Comparison of ENCODE assay signal across 9 mouse cellular contexts in the genomic region with DNA sequence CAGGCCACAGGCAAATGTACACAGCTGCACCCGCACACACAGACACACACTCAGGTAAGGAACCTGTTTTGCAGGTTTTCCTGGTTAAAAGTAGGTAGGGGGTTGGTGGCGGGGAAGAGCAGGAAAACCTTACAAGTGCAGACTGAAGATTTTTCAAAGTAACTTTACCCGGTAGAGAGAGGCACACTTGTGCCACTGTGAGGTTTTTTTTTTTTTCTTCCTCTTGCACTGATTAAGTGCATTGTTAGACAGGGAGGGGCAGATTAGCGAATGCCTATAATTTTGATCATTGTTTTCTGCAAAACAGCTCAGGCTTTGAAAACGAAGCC.
A peak's percentile ranks its signal among the peaks of the same experiment; 100 is the strongest.
DNase-seq lines count a peak whose midpoint lies in the region; ATAC-seq and TF ChIP-seq lines count a peak whose summit lies in the region.
"Had no signal": no experiment of that assay in that cellular context is flagged by ENCODE, and none has a peak within 500 bp of the region (broad histone marks: within the 10 kb centered on the region; RNA-seq: fewer than 3 reads in every experiment).

No protein-coding gene starts in this region.

- 22% methylated on average over 5 of the region's 5 CpGs for WGBS in heart, postnatal 0 days
- WGBS in limb, embryonic 14.5 days: 10% methylated on average over 5 of the region's 5 CpGs
- whole genome bisulfite sequencing in neural tube, embryonic 13.5 days: 12% methylated on average over 5 of the region's 5 CpGs

- no peak for ATAC-seq in heart, postnatal 0 days (ENCODE audit: insufficient read depth, low read depth)
- no peak for ATAC-seq in limb, embryonic 14.5 days (ENCODE audit: low FRiP score, low read depth)
- ATAC-seq in neural tube, embryonic 13.5 days (ENCODE audit: low read depth): no peak

- no peaks in the 10 kb centered on the region for H3K36me3 ChIP-seq in heart, postnatal 0 days (replicated peaks; ENCODE audit: control insufficient read depth, insufficient read depth, low read length)
- H3K36me3 ChIP-seq in limb, embryonic 14.5 days (ENCODE audit: control insufficient read depth, insufficient read depth, low read length): no peaks in the 10 kb centered on the region
- no peaks in the 10 kb centered on the region for H3K36me3 ChIP-seq in neural tube, embryonic 13.5 days
- H3K36me3 ChIP-seq: G1E had no signal

- H3K9ac ChIP-seq in heart, postnatal 0 days (replicated peaks; ENCODE audit: low read depth, low read length): no peak overlapping the region
- no peak overlapping the region for H3K9ac ChIP-seq in limb, embryonic 14.5 days (ENCODE audit: low read depth, low read length, severe bottlenecking)
- no peak overlapping the region for H3K9ac ChIP-seq in neural tube, embryonic 13.5 days

- no peak for DNase-seq in heart, postnatal 0 days (ENCODE audit: low spot score)
- DNase-seq in heart, adult 18-20 months: no peak
- peak; percentile 68 for DNase-seq in gonadal fat pad, adult 2 months (ENCODE audit: low read depth)
- DNase-seq in limb, embryonic 14.5 days (ENCODE audit: low spot score): peak; percentile 33
- DNase-seq in layer of hippocampus, adult 18-20 months (ENCODE audit: low spot score in 2 of 2): no peak
- no peak for DNase-seq in right cerebral cortex, postnatal 10 days (ENCODE audit: low spot score in 2 of 2)
- no peak for DNase-seq in left cerebral cortex, adult 2 months (ENCODE audit: extremely low spot score in 1 of 2, low spot score in 2 of 2)

- H3K4me1 ChIP-seq in heart, postnatal 0 days (ENCODE audit: control insufficient read depth, insufficient read depth): peaks cover 7% of the 10 kb centered on the region
- H3K4me1 ChIP-seq in limb, embryonic 14.5 days (ENCODE audit: control insufficient read depth, insufficient read depth, low read length): peaks cover 14% of the 10 kb centered on the region
- peaks cover 19% of the 10 kb centered on the region for H3K4me1 ChIP-seq in neural tube, embryonic 13.5 days (replicated peaks)

- peak overlapping the region; percentile 50 for H3K4me2 ChIP-seq in heart, postnatal 0 days (ENCODE audit: low read depth, low read length)
- H3K4me2 ChIP-seq in limb, embryonic 14.5 days (replicated peaks; ENCODE audit: low read depth, low read length, severe bottlenecking): peak overlapping the region; percentile 40
- peak overlapping the region; percentile 49 for H3K4me2 ChIP-seq in neural tube, embryonic 13.5 days

- no peaks in the 10 kb centered on the region for H3K9me3 ChIP-seq in heart, postnatal 0 days (replicated peaks; ENCODE audit: control insufficient read depth, low read length)
- H3K9me3 ChIP-seq in limb, embryonic 14.5 days (ENCODE audit: control insufficient read depth, low read length): no peaks in the 10 kb centered on the region
- no peaks in the 10 kb centered on the region for H3K9me3 ChIP-seq in neural tube, embryonic 13.5 days
- H3K9me3 ChIP-seq: G1E had no signal

- no peak for TF ChIP-seq POLR2A in limb, embryonic 14.5 days (IDR thresholded peaks at IDR 0.05; ENCODE audit: borderline replicate concordance, extremely low read depth, insufficient read depth, insufficient read length)

- no peaks in the 10 kb centered on the region for H3K27me3 ChIP-seq in heart, postnatal 0 days (ENCODE audit: control insufficient read depth, insufficient read depth, low read length)
- H3K27me3 ChIP-seq in limb, embryonic 14.5 days (ENCODE audit: control insufficient read depth, insufficient read depth, low read length): no peaks in the 10 kb centered on the region
- H3K27me3 ChIP-seq in neural tube, embryonic 13.5 days: no peaks in the 10 kb centered on the region

- H3K4me3 ChIP-seq in heart, postnatal 0 days (ENCODE audit: low read depth, low read length): peak overlapping the region; percentile 16
- peak overlapping the region; percentile 29 for H3K4me3 ChIP-seq in limb, embryonic 14.5 days (replicated peaks; ENCODE audit: low read length)
- peak overlapping the region; percentile 12 for H3K4me3 ChIP-seq in neural tube, embryonic 13.5 days
- no peak overlapping the region for H3K4me3 ChIP-seq in left cerebral cortex, adult 2 months

- TF ChIP-seq EP300 in heart, postnatal 0 days (IDR thresholded peaks at IDR 0.05; ENCODE audit: low read depth): no peak

- H3K27ac ChIP-seq in heart, postnatal 0 days (ENCODE audit: low read depth): no peak overlapping the region
- no peak overlapping the region; the same call in 1 of the 2 replicates for H3K27ac ChIP-seq in limb, embryonic 14.5 days (replicated peaks; ENCODE audit: low read depth, low read length)
- no peak overlapping the region for H3K27ac ChIP-seq in neural tube, embryonic 13.5 days (replicated peaks)
- no peak overlapping the region for H3K27ac ChIP-seq in left cerebral cortex, adult 2 months

- intact Hi-C loops in left cerebral cortex, adult 2 months (cut with DNase I): no loop called here

- TF ChIP-seq CTCF in heart, postnatal 0 days (IDR thresholded peaks at IDR 0.05; ENCODE audit: low read depth): no peak
- TF ChIP-seq CTCF in left cerebral cortex, adult 2 months (IDR thresholded peaks at IDR 0.05): no peak

Comparison
In these comparisons a context has a peak if more than half of its experiments do, and no peak if none do; other contexts are left out.
1. DNase-seq: peak in gonadal fat pad, adult 2 months (single experiment) and limb, embryonic 14.5 days (single experiment); none in heart, postnatal 0 days (single experiment), heart, adult 18-20 months (0 of 2), layer of hippocampus, adult 18-20 months (0 of 2), right cerebral cortex, postnatal 10 days (0 of 2) and left cerebral cortex, adult 2 months (0 of 2).
2. Peak in every context shown above with its lines, with median percentiles within 50 percentile points of each other: H3K4me2 ChIP-seq.